Mouse (Mus musculus) mouse embryonic stem cell (cell line): ENCODE measurements around the gene E2f1.

Experiments
- in situ Hi-C, 2 experiments: fragments of 300-500 bp; cut with MboI; formaldehyde crosslinking; loops; 1 replicate in 1 of 2; 3 replicates in 1 of 2; pipeline ENCODE4 v1.14.3; 2019 to 2020; ENCODE audit warnings: low sequenced_read_pairs in 2 of 2, low pct_unique_long_range_greater_than_20kb in 1 of 2, mixed read lengths in 1 of 2; ENCODE audit not compliant: unreplicated experiment in 1 of 2

The E2f1 gene

DNA sequence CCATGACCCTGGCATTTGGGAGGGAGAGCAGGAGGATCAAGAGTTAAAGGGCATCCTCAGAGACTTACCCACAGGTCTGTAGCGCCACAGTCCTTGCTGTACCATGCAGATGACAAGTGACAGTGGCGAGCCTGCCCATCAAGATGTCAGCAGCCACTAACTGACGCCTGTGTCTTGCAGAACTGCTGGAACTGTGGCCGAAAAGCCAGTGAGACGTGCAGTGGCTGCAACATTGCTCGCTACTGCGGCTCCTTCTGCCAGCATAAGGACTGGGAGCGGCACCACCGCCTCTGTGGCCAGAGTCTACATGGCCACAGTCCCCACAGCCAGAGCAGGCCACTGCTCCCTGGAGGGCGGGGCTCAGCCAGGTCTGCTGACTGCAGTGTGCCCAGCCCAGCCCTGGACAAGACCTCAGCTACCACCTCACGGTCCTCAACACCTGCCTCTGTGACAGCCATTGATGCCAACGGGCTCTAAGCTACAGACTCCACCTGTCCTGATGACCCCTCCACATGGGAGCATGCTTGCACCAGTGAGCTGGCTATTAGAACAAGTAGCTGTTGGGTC is 34.9 kb downstream of the E2f1 start:
- in situ Hi-C loops = no loop called here

DNA sequence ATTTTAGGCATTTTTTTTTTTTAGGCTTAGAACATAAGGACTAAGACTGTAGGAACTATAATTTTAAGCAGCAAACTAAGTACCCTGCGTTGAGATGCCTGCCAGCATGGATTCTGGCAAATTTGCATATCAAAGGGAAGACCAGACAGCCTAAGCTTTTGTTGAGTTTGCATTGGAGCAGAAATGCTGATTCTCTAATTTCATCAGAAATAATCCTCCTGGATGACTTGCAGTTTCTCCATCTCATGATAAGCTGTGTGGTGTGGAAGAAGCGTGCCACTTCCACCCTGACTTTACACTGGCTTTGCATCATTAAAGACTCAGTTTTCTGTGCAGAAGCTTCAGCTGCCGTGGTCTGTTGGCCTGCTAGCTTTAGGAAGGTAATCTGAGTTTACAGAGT is 36.8 kb downstream of the E2f1 start:
- in situ Hi-C loops = no loop called here

DNA sequence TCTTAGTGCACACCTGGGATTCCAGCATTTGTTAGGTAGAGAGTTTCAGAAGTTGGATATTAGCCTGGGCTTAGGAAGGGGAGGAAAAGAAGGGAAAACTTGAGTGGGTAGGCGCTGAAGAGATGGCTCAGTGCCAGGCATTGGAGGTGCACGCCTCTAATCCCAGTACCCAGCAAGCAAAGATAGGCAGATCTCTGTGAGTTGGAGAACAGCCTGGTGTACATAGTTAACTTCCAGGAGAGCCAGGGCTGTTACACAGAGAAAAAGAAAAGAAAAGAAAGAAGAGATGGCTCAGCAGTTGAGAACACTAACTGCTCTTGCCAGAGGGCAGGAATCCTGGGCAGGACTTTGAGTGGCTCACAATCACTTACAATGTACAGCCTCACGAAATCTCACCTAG is 43.2 kb downstream of the E2f1 start:
- in situ Hi-C loops = no loop called here

DNA sequence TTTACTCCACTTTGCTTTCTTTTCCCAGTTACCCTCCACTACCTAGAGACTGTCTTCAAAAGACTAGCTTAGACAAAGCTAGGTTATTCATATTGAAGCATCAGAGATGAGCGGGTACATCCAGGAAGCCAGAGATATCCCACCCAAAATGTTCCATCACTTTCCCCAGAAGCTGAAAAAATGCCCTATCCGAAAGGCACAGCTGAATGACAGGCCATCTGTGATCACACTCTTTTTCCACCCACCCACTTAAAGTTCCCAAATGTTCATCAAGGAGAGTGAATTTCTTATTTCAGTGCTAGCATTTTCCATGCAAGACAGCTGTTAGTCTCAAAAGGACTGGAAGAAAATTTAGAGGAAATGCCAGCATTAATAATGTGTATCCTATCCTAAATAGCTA is 44.4 kb downstream of the E2f1 start:
- in situ Hi-C loops = no loop called here

- in situ Hi-C loops = no loop called here
Measured at GRCm38 (mm10) chr2:154522334-154522733, 47.4 kb downstream of the E2f1 start.

DNA sequence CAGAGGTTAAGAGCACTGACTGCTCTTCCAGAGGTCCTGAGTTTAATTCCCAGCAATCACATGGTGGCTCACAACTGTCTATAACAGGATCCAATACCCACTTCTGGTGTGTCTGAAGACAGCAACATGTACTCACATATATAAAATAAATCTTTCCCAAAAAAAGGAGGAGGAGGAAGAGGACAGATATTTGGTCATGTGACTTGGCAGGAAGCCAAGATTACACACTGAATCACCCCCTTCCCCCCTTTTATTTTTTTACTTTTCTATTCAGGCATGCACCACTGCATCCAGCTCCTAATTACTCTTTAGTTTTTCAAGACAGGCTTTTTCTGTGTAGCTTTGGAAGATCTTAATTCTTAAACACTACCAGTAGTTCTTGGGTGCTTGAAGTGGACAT is 48.2 kb downstream of the E2f1 start:
- in situ Hi-C loops = no loop called here

DNA sequence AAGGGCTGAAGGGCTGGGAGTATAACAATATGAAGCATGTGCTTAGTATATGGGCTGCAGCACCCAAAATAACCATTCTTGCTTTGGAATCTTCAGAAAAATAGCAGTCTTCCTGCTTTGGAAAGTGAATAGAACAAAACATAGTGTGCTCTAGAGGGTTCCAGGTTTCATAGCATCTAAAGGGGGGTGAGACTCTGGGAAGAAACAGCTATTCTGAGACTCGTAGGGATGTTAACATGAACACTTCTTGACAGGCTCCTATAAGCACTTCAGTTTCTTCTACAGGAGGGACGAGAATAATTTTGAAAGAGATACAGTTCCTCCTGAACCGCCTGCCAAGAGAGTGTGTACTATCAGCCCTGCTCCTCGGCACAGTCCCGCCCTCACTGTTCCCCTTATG is 52.3 kb downstream of the E2f1 start:
- in situ Hi-C loops = no loop called here

GRCm38 (mm10) chr2:154516944-154517343 is 52.7 kb downstream of the E2f1 start:
- in situ Hi-C loops = no loop called here

- in situ Hi-C loops = no loop called here
Measured at GRCm38 (mm10) chr2:154510141-154510540, 59.6 kb downstream of the E2f1 start.
